Mouse (Mus musculus): Measurements from ENCODE around the gene Sdha.

DNA sequence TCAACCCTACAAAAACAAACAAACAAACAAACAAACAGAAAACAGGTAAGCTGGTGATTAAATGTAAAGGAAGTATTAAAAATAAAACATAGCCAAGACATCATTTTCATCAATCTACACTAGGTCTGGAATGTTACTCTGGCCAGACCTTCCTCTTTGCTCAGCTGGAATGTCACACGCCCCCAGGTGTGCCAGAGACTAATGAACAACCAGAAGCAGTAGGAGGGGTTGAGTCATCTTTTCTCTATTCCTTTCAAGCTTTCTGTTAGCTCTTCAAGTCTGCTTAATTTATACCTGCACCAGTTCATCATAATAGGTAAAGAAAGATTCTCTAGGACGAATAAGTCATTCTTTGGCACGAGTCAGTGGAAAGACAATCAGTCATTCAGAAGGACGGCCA lies 33.7 kb downstream of the Sdha start:
- no peak for TF ChIP-seq POLR2A (IDR thresholded peaks at IDR 0.05; ENCODE audit: control insufficient read depth, low read depth, low read length)
- TF ChIP-seq CTCF (IDR thresholded peaks at IDR 0.05; ENCODE audit: control insufficient read depth, insufficient read depth, insufficient replicate concordance, low read depth, low read length), result no peak
